Mouse (Mus musculus): ENCODE measurements around the gene Gkn1.
A peak's percentile ranks its signal among the peaks of the same experiment; 100 is the strongest.

Gene Gkn1

DNA sequence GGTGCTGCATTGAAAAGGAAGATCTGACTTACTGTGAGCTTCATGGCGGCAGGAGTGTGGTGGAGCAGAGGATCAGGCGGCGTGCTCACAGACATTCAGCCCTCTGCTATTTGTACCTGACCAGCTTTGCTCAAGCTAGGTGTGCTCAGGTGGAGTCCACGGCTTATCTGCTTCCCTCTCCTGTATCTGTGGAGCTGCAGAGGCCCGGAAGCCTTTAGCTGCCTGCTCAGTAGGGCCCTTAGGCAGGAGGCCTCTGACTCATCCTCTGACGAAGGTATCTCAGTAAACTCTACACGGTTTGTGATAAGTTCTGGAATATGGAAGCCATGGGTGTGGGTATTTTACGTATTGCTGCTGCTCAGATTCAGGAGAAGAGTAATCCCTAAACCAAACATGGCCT is at the start of gene Gkn1:
Gkn1 (minus strand) TSS at position 114 of the 400 bp plus-strand sequence.
- no peak for DNase-seq (ENCODE audit: low read depth, low spot score)

DNA sequence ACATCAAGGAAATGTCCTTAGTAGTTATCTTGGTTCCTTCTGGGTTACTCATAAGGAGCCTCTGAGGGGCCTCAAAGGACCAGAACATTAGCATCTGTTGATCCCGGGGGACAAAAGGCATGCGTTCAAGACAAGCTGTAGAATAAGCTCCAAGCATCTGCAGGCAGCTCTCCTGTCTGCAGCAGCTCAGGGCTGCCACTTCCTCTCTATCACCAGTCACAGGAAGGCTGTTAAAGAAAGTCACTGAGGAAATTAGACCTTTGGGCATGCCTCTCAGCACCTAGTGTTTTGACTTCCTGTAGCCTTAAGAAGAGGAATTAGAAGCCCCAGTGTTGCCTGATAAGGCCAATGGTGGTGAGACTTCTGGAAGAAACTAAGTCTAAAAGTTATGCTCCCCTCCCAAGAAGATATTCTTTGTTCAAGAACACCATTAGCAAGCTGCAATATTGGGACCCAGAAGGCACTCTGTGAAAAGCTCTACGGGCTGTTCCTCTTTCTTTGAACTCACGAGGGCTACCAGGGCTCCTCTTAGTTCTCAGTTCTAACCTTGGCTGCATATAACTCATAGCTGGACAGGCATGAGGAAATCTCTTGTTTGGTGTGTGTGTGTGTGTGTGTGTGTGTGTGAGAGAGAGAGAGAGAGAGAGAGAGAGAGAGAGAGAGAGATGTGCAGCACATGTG is 49.3 kb upstream of the Gkn1 start:
- DNase-seq (ENCODE audit: low read depth, low spot score), result peak; percentile 64

DNA sequence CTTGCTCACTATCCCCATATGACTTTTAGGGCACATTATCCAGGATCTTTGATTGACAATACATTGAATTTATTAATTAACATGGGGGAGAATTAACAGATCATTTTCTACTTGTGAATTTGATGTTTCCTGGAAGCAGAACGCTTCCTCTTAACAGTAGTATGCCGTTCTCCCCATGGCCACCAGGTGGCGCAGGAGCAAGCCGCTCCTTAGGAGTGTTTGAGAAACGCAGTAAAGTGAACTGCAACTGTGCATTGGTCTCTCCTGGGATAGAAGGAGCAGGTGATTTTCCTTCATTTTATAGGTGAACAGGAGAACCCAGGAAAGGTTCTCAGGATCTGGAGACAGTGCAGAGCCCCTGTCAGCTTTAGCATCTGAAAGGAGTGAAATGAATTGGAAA is 48.4 kb upstream of the Gkn1 start:
- peak; percentile 91 for DNase-seq (ENCODE audit: low read depth, low spot score)

- DNase-seq (ENCODE audit: low read depth, low spot score), result no peak
Measured at GRCm38 (mm10) chr6:87394783-87395182, 44.0 kb upstream of the Gkn1 start.

GRCm38 (mm10) chr6:87393466-87394205 is 42.9 kb upstream of the Gkn1 start:
- no peak for DNase-seq (ENCODE audit: low read depth, low spot score)

DNA sequence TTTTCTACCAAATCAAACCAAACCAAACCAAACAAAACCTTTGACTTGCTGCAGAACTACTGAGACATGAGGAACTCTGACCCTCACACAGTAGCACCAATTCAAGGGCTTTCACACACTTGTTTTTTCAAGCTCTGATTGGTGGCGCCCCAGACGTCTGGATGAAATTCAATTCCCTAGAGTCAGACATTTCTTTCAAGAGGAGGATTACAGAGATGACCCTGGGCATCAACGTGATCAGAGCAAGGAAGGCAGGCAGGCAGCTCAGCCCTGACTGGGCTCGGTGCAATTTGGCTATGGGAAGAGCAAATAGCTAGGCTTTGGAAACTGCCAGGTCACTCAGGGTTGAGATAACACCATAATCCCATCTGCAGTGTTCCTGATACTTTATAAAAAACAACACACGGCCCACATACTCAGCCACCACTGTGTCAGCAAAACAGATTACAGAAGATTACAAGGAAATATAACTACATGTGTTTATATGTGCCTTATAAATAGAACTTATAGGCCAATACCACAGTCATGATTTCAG is 38.8 kb upstream of the Gkn1 start:
- DNase-seq (ENCODE audit: low read depth, low spot score), result no peak

GRCm38 (mm10) chr6:87388877-87389276 is 38.1 kb upstream of the Gkn1 start, which contains the start of gene Gkn3:
Gkn3 (minus strand) TSS chr6:87388935.
- DNase-seq (ENCODE audit: low read depth, low spot score), result no peak

DNA sequence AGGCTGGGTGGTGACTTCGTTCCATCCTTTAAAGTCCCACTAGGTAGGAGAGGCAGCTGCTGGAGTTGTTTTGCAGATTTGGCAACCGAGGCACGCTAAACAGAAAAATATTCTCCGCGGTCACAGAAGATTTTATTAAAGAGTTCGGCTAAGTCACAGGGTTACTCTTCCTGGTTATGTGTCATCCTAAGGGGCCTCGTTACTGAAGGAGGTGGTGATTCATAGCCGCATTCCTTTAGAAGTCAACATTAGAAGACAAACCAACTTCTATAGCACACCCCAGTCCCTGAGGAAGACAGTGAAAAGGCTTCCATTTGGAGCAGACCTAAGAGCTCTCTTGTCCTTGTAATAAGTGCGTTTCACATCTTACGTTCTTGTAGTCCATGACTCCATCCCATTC is 35.9 kb upstream of the Gkn1 start:
- DNase-seq (ENCODE audit: low read depth, low spot score), result no peak

DNA sequence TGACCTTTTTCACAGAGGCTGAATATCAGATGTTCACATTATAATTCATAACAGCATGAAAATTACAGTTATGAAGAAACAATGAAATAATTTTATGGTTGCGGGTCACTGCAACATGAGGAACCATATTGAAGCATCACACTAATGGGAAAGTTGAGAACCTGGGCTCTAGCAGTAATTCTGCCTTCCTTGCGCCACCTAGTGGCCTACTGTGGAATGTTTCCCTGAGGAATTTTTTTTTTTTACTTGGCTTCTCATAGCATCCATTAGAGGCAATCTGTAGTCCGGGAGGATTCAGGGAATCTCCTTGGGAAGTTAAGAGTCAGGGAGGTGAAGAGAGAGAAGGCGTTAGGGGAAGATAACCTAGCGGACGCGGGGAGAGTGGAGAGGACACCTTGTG is 35.5 kb upstream of the Gkn1 start:
- peak; percentile 74 for DNase-seq (ENCODE audit: low read depth, low spot score)

- no peak for DNase-seq (ENCODE audit: low read depth, low spot score)
Measured at GRCm38 (mm10) chr6:87384761-87385160, 34.0 kb upstream of the Gkn1 start.

DNA sequence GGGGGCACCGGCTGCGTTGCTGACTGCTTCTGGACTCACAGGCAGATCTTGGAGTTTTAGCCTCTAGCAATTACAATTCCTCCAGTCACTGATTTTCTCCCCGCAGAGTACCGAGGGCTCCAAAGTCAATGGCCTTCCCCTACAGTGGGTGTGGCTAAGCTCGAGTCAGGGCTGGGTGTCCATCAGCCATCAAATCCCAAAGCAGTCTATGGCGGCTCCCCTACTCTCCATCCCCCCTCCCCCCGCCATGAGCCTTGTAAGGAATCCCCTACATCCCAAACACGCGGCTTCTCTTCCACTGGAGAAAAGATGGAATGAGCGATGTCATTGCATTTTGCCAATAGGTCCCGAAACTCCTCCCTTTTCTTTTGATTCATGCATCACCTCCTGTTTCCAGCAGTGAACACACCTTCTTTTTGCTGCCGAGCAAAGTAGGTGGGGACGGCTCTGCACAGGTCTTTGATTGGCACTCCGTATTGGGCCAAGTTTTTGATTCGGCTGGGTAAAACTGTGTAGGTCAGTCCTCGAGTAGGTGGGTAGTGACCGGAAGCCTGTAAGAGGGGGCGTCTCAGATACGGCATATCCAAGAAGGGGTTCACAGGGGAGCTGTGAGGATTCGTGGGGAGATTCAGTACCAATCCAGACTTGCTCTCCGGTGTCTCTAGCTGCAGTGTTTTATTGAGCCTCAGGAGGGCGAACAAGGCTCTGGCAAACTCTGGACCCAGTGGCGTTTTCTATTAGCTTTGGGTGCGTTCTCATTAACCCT is 33.4 kb upstream of the Gkn1 start:
- DNase-seq (ENCODE audit: low read depth, low spot score), result peak; percentile 44

- DNase-seq (ENCODE audit: low read depth, low spot score), result no peak
Measured at GRCm38 (mm10) chr6:87373057-87373456, 22.3 kb upstream of the Gkn1 start, which contains the start of gene Gkn2. Gkn2 (plus strand) TSS chr6:87373357.

DNA sequence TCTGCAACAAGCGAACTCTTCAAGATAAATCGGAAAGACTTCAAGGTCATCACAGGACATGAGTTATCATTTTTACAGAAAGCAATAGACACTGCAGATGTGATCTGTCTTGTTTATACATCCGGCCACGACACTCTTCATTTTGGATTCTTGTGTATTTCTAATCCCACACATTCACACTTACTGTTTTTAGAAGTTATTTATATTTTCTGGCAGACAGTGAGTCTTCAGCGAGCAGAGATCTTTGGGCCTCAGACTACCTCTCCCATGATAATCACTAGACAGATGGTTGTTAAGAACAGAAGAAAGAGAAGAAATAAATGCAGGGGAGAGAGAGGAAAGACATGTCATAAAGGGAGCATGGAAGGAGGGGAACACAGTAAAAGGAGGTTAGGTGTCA is 18.5 kb upstream of the Gkn1 start:
- DNase-seq (ENCODE audit: low read depth, low spot score), result no peak

GRCm38 (mm10) chr6:87354441-87354840 is 3.7 kb upstream of the Gkn1 start:
- DNase-seq (ENCODE audit: low read depth, low spot score), result no peak

GRCm38 (mm10) chr6:87335935-87336295 is 14.8 kb downstream of the Gkn1 start:
- no peak for DNase-seq (ENCODE audit: low read depth, low spot score)

DNA sequence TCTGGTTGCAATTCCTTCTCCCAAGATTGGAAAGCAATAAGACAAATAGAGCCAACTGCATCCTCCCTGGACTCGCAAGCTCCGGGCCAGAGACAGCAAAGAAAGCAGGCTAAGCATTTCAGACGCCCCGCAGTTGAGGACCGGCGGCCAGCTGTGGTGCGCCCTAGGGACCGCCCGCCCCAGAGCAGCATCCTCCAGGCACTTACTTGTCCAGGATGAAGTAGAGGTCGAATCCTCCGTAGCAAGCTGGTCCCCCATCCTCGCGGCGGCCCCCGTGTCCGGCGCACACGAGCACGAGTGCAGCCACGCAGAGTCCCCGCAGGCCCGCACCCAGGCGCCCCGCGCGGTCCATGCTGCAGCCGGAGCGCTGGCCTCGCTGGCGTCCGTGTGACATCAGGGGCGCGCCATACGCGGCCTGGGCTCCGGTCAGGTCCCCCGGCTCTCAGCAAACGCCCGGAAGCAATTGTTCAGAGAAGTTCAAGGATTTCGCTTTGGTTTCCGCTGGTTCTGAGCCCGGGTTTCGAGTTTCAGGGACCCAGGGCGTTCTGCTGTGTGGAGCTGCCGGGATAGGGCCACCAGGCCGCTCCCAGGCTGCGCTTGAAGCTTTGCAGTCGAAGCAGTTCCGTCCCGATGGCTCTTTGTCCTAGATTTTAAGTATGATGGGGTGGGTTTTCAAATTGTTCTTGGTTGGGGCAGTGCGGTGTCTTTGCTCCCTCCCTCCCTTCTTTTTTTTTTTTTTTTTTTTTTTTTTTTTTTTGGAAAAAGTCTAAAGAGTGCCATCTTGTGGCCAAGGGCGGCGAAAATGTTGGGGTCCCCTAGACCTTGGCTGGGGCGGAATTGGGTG is 15.4 kb downstream of the Gkn1 start, which contains the start of gene Antxr1:
Antxr1 (minus strand) TSS at position 731 of the 844 bp plus-strand sequence.
- peak; percentile 44 for DNase-seq (ENCODE audit: low read depth, low spot score)

- DNase-seq (ENCODE audit: low read depth, low spot score), result no peak
Measured at GRCm38 (mm10) chr6:87334361-87335090, 16.2 kb downstream of the Gkn1 start.

GRCm38 (mm10) chr6:87332380-87332779 is 18.4 kb downstream of the Gkn1 start:
- no peak for DNase-seq (ENCODE audit: low read depth, low spot score)

DNA sequence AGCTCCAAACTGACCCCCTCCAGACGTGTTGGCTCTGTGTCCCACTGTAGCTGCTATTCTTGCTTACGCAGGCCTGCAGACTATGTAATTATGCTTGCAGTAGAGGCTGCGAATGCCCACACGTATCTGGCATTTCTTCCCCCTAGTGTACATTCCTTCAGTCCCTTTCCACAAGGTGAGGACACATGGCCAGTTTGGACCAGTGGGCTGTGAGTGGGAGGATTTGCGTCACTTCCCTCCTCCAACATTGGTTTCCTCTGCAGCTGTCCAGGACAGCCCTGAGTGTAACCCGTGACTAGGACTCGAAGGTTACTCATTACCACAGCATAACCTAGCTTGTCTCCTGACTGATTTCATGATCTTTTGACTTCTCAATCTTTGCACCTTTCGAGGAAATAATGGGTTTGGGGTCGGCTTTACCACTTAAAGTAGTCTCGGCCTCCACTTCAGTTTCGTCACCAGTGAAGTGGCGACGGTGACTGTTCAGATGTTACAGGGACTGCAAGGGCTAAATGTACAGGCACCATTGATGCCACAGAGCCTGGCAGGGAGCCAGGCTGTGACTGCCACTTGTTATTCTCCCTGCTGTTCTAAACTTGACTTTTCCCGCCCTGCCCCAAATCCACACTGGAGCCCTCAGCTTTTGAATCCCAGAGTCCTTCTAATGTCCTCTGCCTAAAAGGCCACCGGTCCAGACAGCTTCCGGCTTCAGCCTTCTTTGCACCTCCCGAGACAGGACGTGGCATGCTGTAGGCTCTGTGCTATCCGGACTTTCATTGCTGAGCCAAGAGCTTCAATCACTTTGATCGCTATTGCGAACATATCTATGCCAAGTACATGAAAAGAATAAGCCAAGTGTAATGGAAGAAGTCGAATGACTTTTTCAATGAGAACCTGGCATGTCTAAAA is 22.2 kb downstream of the Gkn1 start:
- DNase-seq (ENCODE audit: low read depth, low spot score), result no peak

Measured in CD4-positive, CD25-positive, alpha-beta regulatory T cell, adult 2 months (primary cell).